Mouse (Mus musculus) lung, postnatal 0 days (tissue): Measurements from ENCODE around the gene Hk3.

Experiments used
- CTCF ChIP-seq: IDR thresholded peaks from 2 replicates; pipeline ENCODE4 v1.5.1; 2016; ENCODE audit warnings: antibody characterized with exemption, mild to moderate bottlenecking
- EP300 ChIP-seq: IDR thresholded peaks from 2 replicates; pipeline ENCODE4 v1.6.1; 2016; ENCODE audit warnings: antibody characterized with exemption, mild to moderate bottlenecking, control low read depth

DNA sequence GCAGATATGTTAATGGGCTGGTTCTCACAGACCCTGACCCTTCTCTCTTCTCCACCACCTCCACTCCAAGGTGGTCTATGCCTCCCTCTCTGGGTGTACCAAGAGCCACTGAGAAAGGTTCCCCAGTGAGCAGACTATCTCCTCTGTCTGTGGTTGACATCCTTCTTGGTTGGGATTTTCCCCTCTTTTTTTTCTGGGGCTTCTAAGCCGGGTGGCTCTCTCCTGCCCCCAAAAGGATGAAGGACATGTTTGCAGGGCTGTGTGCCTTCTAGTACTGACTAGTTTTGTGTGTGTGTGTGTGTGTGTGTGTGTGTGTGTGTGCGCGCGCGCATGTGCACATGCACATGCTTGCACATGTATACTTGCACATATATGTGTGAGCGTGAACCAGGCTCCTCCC lies 55.9 kb downstream of the Hk3 start:
- TF ChIP-seq EP300 (no peak), CTCF (peak; percentile 22; the same call in 1 of the 2 replicates)
